Mouse (Mus musculus) mature B cell (primary cell): ENCODE measurements around the gene Rhof.

Experiments
- in situ Hi-C: fragments of 300-500 bp; cut with MboI; formaldehyde crosslinking; loops from 2 replicates; pipeline ENCODE4 v1.14.3; 2019

Rhof gene

DNA sequence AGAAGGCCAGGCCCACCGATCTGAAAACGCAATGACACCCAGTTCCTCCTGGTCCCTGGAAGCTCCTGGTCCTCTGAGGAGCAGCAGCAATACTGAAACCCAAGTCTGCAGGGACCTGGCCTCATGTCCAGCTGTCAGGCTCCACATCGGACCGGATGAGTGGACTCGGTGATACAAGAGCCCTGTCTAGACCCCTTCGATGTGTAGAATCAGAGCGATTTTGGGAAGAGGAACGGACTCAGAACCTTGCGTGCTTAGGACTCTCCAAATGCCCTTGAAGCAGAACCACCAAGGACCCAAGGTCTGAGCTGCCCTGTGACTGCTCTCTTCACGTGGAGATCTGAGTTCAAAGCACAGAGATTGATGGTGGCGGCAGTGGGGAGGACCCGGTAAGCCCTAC lies 64.4 kb downstream of the Rhof start, which contains the start of gene Tmem120b:
Gene Tmem120b, plus strand, starts transcription at position 301 of the 400 bp plus-strand sequence.
- in situ Hi-C loops, result no loop called here

GRCm38 (mm10) chr5:123067395-123067995 lies 65.0 kb downstream of the Rhof start:
- in situ Hi-C loops, result no loop called here

DNA sequence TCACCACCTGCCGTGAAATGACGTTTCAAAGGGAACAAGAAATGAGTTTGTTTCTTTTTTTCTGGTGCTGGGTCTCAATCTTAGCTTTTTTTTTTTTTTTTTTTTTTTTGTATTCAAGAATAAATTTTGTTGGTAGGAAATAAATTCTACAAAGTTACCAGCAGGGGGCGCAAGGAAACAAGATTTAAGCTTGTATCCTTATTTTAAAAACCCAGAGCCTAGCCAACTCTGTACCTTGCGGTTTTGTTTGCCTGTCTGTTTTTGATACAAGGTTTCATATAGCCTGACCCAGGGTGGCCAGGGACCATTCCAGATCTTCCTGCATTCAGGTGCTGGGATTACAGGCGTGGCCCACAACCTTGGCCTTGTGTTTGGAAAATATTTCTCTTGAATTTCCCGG lies 68.3 kb downstream of the Rhof start:
- in situ Hi-C loops, result loop anchor here (5.0 kb wide), 1 partner anchor 68 kb away; the partner anchor contains the start of gene Rhof

DNA sequence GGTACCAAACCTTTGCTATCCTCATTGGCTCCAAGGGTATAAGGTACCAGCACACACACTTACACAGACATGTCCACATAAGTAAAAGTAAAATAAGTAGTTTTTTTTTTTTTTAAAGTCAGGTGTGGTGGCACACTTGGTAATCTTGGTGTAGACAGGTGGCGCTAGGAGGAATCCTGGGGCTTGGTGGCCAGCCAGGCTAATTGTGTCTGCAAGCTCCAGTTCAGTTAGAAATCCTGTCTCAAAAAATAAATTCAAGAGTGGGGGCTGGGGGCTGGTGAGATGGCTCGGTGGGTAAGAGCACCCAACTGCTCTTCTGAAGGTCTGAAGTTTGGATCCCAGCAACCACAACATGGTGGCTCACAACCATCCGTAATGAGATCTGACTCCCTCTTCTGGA lies 69.4 kb downstream of the Rhof start:
- in situ Hi-C loops, result loop anchor here (5.0 kb wide), 1 partner anchor 69 kb away; the partner anchor contains the start of gene Rhof

- in situ Hi-C loops, result loop anchor here (5.0 kb wide), 1 partner anchor 71 kb away; the partner anchor contains the start of gene Rhof
Observed at GRCm38 (mm10) chr5:123061402-123061749, 71.1 kb downstream of the Rhof start.

- in situ Hi-C loops, result loop anchor here (5.0 kb wide), 1 partner anchor 71 kb away; the partner anchor contains the start of gene Rhof
Observed at GRCm38 (mm10) chr5:123060706-123061401, 71.6 kb downstream of the Rhof start.

DNA sequence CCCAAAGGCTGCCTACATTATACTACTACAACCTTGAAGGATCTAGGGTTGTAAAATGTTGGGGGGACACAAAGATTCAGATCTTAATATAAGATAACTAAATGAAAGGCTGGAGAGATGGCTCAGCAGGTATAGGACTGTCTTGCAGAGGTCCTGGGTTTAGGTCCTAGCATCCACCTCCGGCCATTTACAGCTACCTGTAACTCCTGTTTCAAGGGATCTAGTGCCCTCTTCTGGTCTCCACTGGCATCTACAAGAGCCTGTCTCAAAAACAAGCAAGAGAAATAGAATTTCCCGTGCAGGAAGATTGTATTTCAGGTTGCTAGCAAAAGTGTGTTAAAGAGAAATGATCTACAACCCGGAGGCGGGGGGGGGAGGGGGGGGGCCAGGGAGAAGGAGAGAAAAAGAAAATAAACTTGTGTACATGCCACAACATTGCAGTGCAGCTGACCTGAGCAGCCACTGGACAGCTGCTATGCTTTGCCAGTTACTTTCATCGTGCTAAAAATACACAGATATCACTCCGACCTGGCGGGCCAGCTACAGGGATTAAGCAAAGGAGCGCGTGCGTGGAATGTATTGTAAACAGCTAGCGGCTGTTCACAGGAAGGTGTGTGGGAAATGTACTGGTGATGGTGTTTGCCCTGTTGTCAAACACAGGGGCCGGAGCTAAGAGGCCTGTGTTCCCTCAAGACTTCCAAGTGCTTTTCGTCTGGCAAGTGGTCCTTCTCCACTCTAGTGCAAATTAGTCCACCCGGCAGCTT lies 72.6 kb downstream of the Rhof start:
- in situ Hi-C loops, result loop anchor here (5.0 kb wide), 2 partner anchors 72 to 93 kb away; partner anchors contain the start of gene Rhof

DNA sequence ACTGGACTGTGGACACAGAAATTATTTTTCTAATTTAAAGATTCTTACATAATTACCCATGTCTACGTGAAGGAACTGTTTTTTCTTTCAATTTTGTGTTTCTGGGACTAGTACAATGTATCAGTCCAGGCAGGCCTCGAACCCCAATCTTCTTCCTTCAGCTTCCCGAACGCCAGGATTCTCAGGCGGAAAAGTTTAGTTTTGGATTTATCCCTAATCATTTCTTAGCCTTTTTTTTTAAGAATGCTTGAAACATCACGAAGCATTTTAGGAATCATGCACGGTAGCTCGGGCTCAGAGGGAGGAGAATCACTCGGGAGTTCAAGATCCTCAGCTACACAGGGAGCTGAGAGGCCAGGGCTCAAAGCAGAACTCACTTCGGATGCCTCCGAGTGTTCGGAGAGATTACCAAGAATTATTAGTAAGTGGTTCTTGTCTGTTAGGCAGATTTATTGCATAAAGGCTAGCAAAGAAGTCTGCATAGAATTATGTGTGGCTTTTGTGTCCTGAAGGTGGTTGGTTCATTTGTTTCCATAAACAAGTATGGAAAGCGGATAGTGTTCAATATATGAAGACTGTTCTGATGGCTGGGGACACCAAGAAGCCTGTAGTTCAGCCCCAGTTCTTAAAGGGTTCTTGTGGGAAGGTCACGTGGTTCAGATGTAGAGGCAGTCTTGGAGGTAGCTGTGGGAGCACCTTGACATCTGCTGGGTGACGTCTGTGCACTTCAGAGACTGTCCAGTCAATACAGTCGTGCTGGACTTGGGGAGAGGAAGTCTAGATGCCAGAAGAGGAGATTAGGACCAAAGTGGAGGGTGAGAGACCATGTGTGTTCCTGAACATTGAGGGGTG lies 74.0 kb downstream of the Rhof start:
- in situ Hi-C loops, result loop anchor here (5.0 kb wide), 1 partner anchor 91 kb away; no protein-coding TSS in a partner anchor

GRCm38 (mm10) chr5:123057366-123058250 lies 74.9 kb downstream of the Rhof start:
- in situ Hi-C loops, result loop anchor here (5.0 kb wide), 1 partner anchor 90 kb away; no protein-coding TSS in a partner anchor
